Mouse (Mus musculus): ENCODE measurements around the gene Sbno2. TPM values are rescaled to one million over a fixed set of nuclear protein-coding genes. Genes with fewer than 3 reads are reported as not detected.

The Sbno2 gene
- 8.4 and 9.6 TPM in 2 replicates for polyA plus RNA-seq (2014; fragmentation: Nextera tagmentation; extraction: Ambion mirVana)

DNA sequence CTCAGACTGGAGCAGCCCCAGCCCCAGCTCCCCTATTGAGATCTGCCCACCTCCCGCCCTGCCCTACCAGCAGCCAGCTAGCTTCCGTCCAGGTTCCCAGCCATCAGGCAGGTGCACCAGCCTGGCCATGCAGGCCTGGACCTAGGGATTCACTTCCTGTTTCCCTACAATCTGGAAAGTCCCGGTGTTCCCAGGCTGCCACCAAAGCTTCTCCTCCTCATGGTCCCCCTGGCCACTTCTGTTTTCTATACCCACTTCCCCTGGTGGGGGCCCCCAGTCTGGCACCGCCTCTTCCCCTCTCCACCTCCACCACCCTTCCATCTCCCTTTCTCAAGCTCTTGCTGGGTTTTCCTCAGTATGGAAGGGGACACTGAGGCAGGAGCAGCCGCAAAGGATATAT, at the start of gene Sbno2:
Sbno2 (minus strand) TSS at position 112 of the 400 bp plus-strand sequence.
- Histone ChIP-seq H3K27ac (ENCODE audit: low read depth, low read length) (no peak within 1 kb of the TSS), H3K4me2 (no peak within 1 kb of the TSS), H3K9me3 (replicated peaks; ENCODE audit: control insufficient read depth, low read length) (no peaks in the 10 kb centered on the region), H3K9ac (ENCODE audit: low read depth, low read length) (no peak within 1 kb of the TSS), H3K27me3 (ENCODE audit: control insufficient read depth, insufficient read depth, low read length) (no peaks in the 10 kb centered on the region), H3K4me1 (ENCODE audit: control insufficient read depth, insufficient read depth, low read length) (peaks cover 19% of the 10 kb centered on the region), H3K36me3 (ENCODE audit: control insufficient read depth, insufficient read depth, low read length) (no peaks in the 10 kb centered on the region), H3K4me3 (ENCODE audit: low read depth, low read length) (no peak within 1 kb of the TSS)
- ATAC-seq (replicated peaks; ENCODE audit: insufficient number of reproducible peaks, low FRiP score, low TSS enrichment): no peak
- WGBS (ENCODE audit: insufficient replicate concordance): 62% methylated on average over 5 of the region's 5 CpGs

DNA sequence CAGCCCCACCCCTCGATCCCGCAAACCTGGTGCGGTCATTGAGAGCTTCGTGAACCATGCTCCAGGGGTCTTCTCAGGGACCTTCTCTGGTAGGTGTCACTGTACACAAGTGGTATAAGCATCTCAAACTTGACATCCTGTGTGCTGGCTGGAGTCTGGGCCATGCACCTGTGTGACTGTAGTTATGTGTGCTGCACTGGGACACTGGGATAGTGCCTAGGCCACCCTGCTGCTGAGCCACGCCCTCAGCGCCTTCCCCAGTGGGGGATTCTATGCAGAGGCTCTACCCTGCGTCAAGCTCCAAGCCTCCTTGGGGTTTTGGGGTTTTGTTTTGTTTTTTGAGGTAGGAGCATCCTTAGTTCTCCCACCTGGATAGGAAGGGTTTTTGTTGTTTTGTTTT, 49.0 kb upstream of the Sbno2 start:
- Histone ChIP-seq H3K4me3 (ENCODE audit: low read depth, low read length) (no peak overlapping the region), H3K4me2 (no peak overlapping the region; the same call in 1 of the 2 replicates), H3K9ac (ENCODE audit: low read depth, low read length) (0 out of 2 replicates have a peak overlapping the region, but pooled peaks have one; percentile 29), H3K9me3 (replicated peaks; ENCODE audit: control insufficient read depth, low read length) (no peaks in the 10 kb centered on the region), H3K36me3 (ENCODE audit: control insufficient read depth, insufficient read depth, low read length) (peaks cover 49% of the 10 kb centered on the region), H3K27ac (ENCODE audit: low read depth, low read length) (no peak overlapping the region), H3K27me3 (ENCODE audit: control insufficient read depth, insufficient read depth, low read length) (no peaks in the 10 kb centered on the region), H3K4me1 (ENCODE audit: control insufficient read depth, insufficient read depth, low read length) (peaks cover 71% of the 10 kb centered on the region)
- 85% methylated on average over 7 of the region's 7 CpGs for WGBS (ENCODE audit: insufficient replicate concordance)
- no peak for ATAC-seq (replicated peaks; ENCODE audit: insufficient number of reproducible peaks, low FRiP score, low TSS enrichment)

- H3K36me3 ChIP-seq (ENCODE audit: control insufficient read depth, insufficient read depth, low read length): peaks cover 49% of the 10 kb centered on the region
- no peaks in the 10 kb centered on the region for H3K9me3 ChIP-seq (replicated peaks; ENCODE audit: control insufficient read depth, low read length)
- WGBS (ENCODE audit: insufficient replicate concordance): 84% methylated on average over 19 of the region's 19 CpGs
- H3K27me3 ChIP-seq (ENCODE audit: control insufficient read depth, insufficient read depth, low read length): no peaks in the 10 kb centered on the region
- peak overlapping the region; percentile 96 for H3K4me3 ChIP-seq (ENCODE audit: low read depth, low read length)
- H3K9ac ChIP-seq (ENCODE audit: low read depth, low read length): 0 out of 2 replicates have a peak overlapping the region, but pooled peaks have one; percentile 43
- H3K27ac ChIP-seq (ENCODE audit: low read depth, low read length): peak overlapping the region; percentile 99; the same call in 1 of the 2 replicates
- peak overlapping the region; percentile 92 for H3K4me2 ChIP-seq
- H3K4me1 ChIP-seq (ENCODE audit: control insufficient read depth, insufficient read depth, low read length): peaks cover 64% of the 10 kb centered on the region
- no peak for ATAC-seq (replicated peaks; ENCODE audit: insufficient number of reproducible peaks, low FRiP score, low TSS enrichment)
Measured at GRCm38 (mm10) chr10:80153713-80154112, 48.3 kb upstream of the Sbno2 start.

DNA sequence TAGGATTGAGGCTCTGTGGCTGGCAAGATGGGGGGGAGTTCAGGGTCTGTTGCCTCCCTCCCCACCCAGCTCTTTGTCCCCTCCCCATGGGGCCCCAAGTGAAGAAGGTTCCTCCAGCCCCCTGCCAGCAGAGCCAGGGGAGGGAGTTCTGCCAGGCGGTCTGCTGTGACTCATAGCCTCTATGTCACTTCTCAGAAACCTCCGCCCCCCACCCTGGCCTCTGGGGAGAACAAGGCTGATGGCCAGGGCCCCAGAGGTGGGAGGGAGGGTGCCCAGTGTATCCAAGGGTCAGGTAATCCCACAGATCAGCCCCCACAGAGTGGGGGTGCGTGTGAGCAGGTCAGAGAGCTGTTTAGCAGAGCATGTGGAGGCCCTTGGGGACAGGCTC, 47.5 kb upstream of the Sbno2 start:
- Histone ChIP-seq H3K4me2 (peak overlapping the region; percentile 92), H3K9ac (ENCODE audit: low read depth, low read length) (peak overlapping the region; percentile 99), H3K9me3 (replicated peaks; ENCODE audit: control insufficient read depth, low read length) (no peaks in the 10 kb centered on the region), H3K4me1 (ENCODE audit: control insufficient read depth, insufficient read depth, low read length) (peaks cover 56% of the 10 kb centered on the region), H3K4me3 (ENCODE audit: low read depth, low read length) (peak overlapping the region; percentile 96), H3K27me3 (ENCODE audit: control insufficient read depth, insufficient read depth, low read length) (no peaks in the 10 kb centered on the region), H3K27ac (ENCODE audit: low read depth, low read length) (peak overlapping the region; percentile 99), H3K36me3 (ENCODE audit: control insufficient read depth, insufficient read depth, low read length) (peaks cover 49% of the 10 kb centered on the region)
- WGBS (ENCODE audit: insufficient replicate concordance): 31% methylated on average over 3 of the region's 3 CpGs
- ATAC-seq (replicated peaks; ENCODE audit: insufficient number of reproducible peaks, low FRiP score, low TSS enrichment): no peak

GRCm38 (mm10) chr10:80152071-80152872, 46.9 kb upstream of the Sbno2 start:
- Histone ChIP-seq H3K4me3 (ENCODE audit: low read depth, low read length) (peak overlapping the region; percentile 96), H3K27me3 (ENCODE audit: control insufficient read depth, insufficient read depth, low read length) (no peaks in the 10 kb centered on the region), H3K27ac (ENCODE audit: low read depth, low read length) (peak overlapping the region; percentile 99), H3K9ac (ENCODE audit: low read depth, low read length) (peak overlapping the region; percentile 99), H3K9me3 (replicated peaks; ENCODE audit: control insufficient read depth, low read length) (no peaks in the 10 kb centered on the region), H3K4me2 (peak overlapping the region; percentile 92), H3K36me3 (ENCODE audit: control insufficient read depth, insufficient read depth, low read length) (peaks cover 49% of the 10 kb centered on the region), H3K4me1 (ENCODE audit: control insufficient read depth, insufficient read depth, low read length) (peaks cover 56% of the 10 kb centered on the region)
- 14% methylated on average over 15 of the region's 15 CpGs for WGBS (ENCODE audit: insufficient replicate concordance)
- ATAC-seq (replicated peaks; ENCODE audit: insufficient number of reproducible peaks, low FRiP score, low TSS enrichment): no peak

GRCm38 (mm10) chr10:80151211-80152034, 46.1 kb upstream of the Sbno2 start:
- ATAC-seq (replicated peaks; ENCODE audit: insufficient number of reproducible peaks, low FRiP score, low TSS enrichment): no peak
- peak overlapping the region; percentile 96 for H3K4me3 ChIP-seq (ENCODE audit: low read depth, low read length)
- 2% methylated on average over 23 of the region's 26 CpGs for WGBS (ENCODE audit: insufficient replicate concordance)
- H3K27me3 ChIP-seq (ENCODE audit: control insufficient read depth, insufficient read depth, low read length): no peaks in the 10 kb centered on the region
- peak overlapping the region; percentile 99 for H3K27ac ChIP-seq (ENCODE audit: low read depth, low read length)
- peaks cover 42% of the 10 kb centered on the region for H3K36me3 ChIP-seq (ENCODE audit: control insufficient read depth, insufficient read depth, low read length)
- peak overlapping the region; percentile 99 for H3K9ac ChIP-seq (ENCODE audit: low read depth, low read length)
- H3K4me1 ChIP-seq (ENCODE audit: control insufficient read depth, insufficient read depth, low read length): peaks cover 56% of the 10 kb centered on the region
- peak overlapping the region; percentile 92 for H3K4me2 ChIP-seq
- no peaks in the 10 kb centered on the region for H3K9me3 ChIP-seq (replicated peaks; ENCODE audit: control insufficient read depth, low read length)

GRCm38 (mm10) chr10:80150226-80151210, 45.1 kb upstream of the Sbno2 start:
- ATAC-seq (replicated peaks; ENCODE audit: insufficient number of reproducible peaks, low FRiP score, low TSS enrichment): no peak
- under 1% methylated on average over 47 of the region's 71 CpGs for WGBS (ENCODE audit: insufficient replicate concordance)
- H3K36me3 ChIP-seq (ENCODE audit: control insufficient read depth, insufficient read depth, low read length): peaks cover 40% of the 10 kb centered on the region

More at GRCm38 (mm10) chr10:80150226-80151210, 45.1 kb upstream of the Sbno2 start:
- peak overlapping the region; percentile 99 for H3K9ac ChIP-seq (ENCODE audit: low read depth, low read length)
- H3K9me3 ChIP-seq (replicated peaks; ENCODE audit: control insufficient read depth, low read length): no peaks in the 10 kb centered on the region
- H3K4me3 ChIP-seq (ENCODE audit: low read depth, low read length): peak overlapping the region; percentile 96
- no peaks in the 10 kb centered on the region for H3K27me3 ChIP-seq (ENCODE audit: control insufficient read depth, insufficient read depth, low read length)
- H3K4me1 ChIP-seq (ENCODE audit: control insufficient read depth, insufficient read depth, low read length): peaks cover 58% of the 10 kb centered on the region
- peak overlapping the region; percentile 92 for H3K4me2 ChIP-seq
- peak overlapping the region; percentile 99 for H3K27ac ChIP-seq (ENCODE audit: low read depth, low read length)
